Mouse (Mus musculus) macrophage (primary cell): Measurements from ENCODE around the gene Bag1. TPM values are rescaled to one million over a fixed set of nuclear protein-coding genes. Genes with fewer than 3 reads are reported as not detected.

ENCODE experiments used
- H3K27ac ChIP-seq: fragments of 350-480 bp; formaldehyde crosslinking; 2 replicates; pipeline ENCODE4 v1.9.0; 2021
- H3K36me3 ChIP-seq: fragments of 350-480 bp; formaldehyde crosslinking; 2 replicates; pipeline ENCODE4 v1.9.0; 2021; ENCODE audit errors: inconsistent target
- H3K4me3 ChIP-seq: fragments of 350-480 bp; formaldehyde crosslinking; 2 replicates; pipeline ENCODE4 v1.9.0; 2021; ENCODE audit errors: inconsistent target
- H3K79me2 ChIP-seq: fragments of 350-480 bp; formaldehyde crosslinking; 2 replicates; pipeline ENCODE4 v1.9.0; 2021; ENCODE audit errors: inconsistent target
- WGBS: methylation state at CpG from one replicate; pipeline ENCODE4 v1.1.7; 2026; ENCODE audit warnings: inconsistent platforms; ENCODE audit not compliant: missing documents; 5-methylcytosine and 5-hydroxymethylcytosine counted together
- polyA plus RNA-seq: library from polyadenylated mRNA; stranded (reverse); fragments of 250-400 nt; gene quantifications from 3 replicates; pipeline ENCODE4 v1.2.4, GENCODE M21; 2018; ENCODE audit warnings: inconsistent platforms

Gene Bag1
- polyA plus RNA-seq, 1 experiment from 2014 or later: 229 TPM

- no peaks in the 10 kb centered on the region for H3K36me3 ChIP-seq
- no peak overlapping the region for H3K4me3 ChIP-seq
- 91% methylated on average over 11 of the region's 11 CpGs for WGBS
- H3K27ac ChIP-seq: no peak overlapping the region
- no peaks in the 10 kb centered on the region for H3K79me2 ChIP-seq
Observed at GRCm38 (mm10) chr4:40888839-40889238, 59.3 kb downstream of the Bag1 start.

Other genes with a start within 250 kb of the Bag1 start
- gene Aptx, start 245.1 kb downstream of the Bag1 start, polyA plus RNA-seq: 10.8 to 17.2 TPM (median 13.9 TPM) in 3 replicates
- 166 to 355 TPM (median 180 TPM) in 3 replicates for gene Dnaja1, start 226.1 kb downstream of the Bag1 start, polyA plus RNA-seq
- gene Smu1, start 190.4 kb downstream of the Bag1 start, polyA plus RNA-seq: 43.2 to 57.4 TPM (median 46.9 TPM) in 3 replicates
- gene B4galt1, start 94.3 kb downstream of the Bag1 start, polyA plus RNA-seq: 54.5 to 89.1 TPM (median 55.9 TPM) in 3 replicates
- gene Spink4, start 28.2 kb downstream of the Bag1 start, polyA plus RNA-seq: not detected in 3 replicates
- gene Chmp5, start 113 bp upstream of the Bag1 start, polyA plus RNA-seq: 121 to 130 TPM (median 127 TPM) in 3 replicates
- 29.4 to 34.2 TPM (median 32.2 TPM) in 3 replicates for gene Nfx1, start 22.6 kb upstream of the Bag1 start, polyA plus RNA-seq
- gene Aqp7, start 99.8 kb upstream of the Bag1 start, polyA plus RNA-seq: not detected in 3 replicates
- not detected in 3 replicates for gene Aqp3, start 149.9 kb upstream of the Bag1 start, polyA plus RNA-seq
- 10.8 to 26.0 TPM (median 11.8 TPM) in 3 replicates for gene Nol6, start 176.2 kb upstream of the Bag1 start, polyA plus RNA-seq
- gene Ube2r2, start 187.4 kb upstream of the Bag1 start, polyA plus RNA-seq: 40.3 to 90.8 TPM (median 50.7 TPM) in 3 replicates